Mouse (Mus musculus) ES-Bruce4 (cell line): ENCODE results near the gene Clstn3. TPM values are rescaled to one million over a fixed set of nuclear protein-coding genes. Genes with fewer than 3 reads are reported as not detected.
"Not testable (repeated sequence)": the region's sequence is repeated elsewhere in the genome, so short reads cannot be mapped to it uniquely, and the experiment has no call there.

Experiments
- H3K27ac ChIP-seq: 2 replicates; pipeline ENCODE4 v1.5.1; 2012; ENCODE audit warnings: low read length, inconsistent platforms; ENCODE audit not compliant: insufficient read depth
- H3K27me3 ChIP-seq: 2 replicates; pipeline ENCODE4 v1.6.1; 2012; ENCODE audit warnings: mild to moderate bottlenecking, low read length, inconsistent platforms; ENCODE audit not compliant: control insufficient read depth, poor library complexity, insufficient read depth, severe bottlenecking
- H3K36me3 ChIP-seq: 2 replicates; pipeline ENCODE4 v1.6.1; 2012; ENCODE audit warnings: inconsistent platforms, mild to moderate bottlenecking, low read length, moderate library complexity; ENCODE audit not compliant: control insufficient read depth, poor library complexity, insufficient read depth, severe bottlenecking
- H3K4me1 ChIP-seq: one replicate; pipeline ENCODE4 v1.8.1; 2011; ENCODE audit warnings: low read length; ENCODE audit not compliant: control insufficient read depth, insufficient read depth
- H3K4me3 ChIP-seq: 2 replicates; pipeline ENCODE4 v1.5.1; 2011; ENCODE audit warnings: low read depth, mild to moderate bottlenecking, low read length
- H3K9ac ChIP-seq: 2 replicates; pipeline ENCODE4 v1.6.1; 2012; ENCODE audit warnings: low read depth, mild to moderate bottlenecking, inconsistent platforms; ENCODE audit not compliant: poor library complexity, severe bottlenecking
- H3K9me3 ChIP-seq: replicated peaks from 2 replicates; pipeline ENCODE4 v1.6.1; 2012; ENCODE audit warnings: mild to moderate bottlenecking, low read length, inconsistent platforms; ENCODE audit not compliant: control insufficient read depth, poor library complexity, insufficient read depth, severe bottlenecking
- CTCF ChIP-seq: IDR thresholded peaks from one replicate; pipeline ENCODE4 v1.8.1; 2011; ENCODE audit warnings: low read depth, low read length
- EP300 ChIP-seq: IDR thresholded peaks from 2 replicates; pipeline ENCODE4 v1.6.1; 2011; ENCODE audit warnings: low read depth, low read length; ENCODE audit not compliant: insufficient read depth
- POLR2A ChIP-seq: IDR thresholded peaks from one replicate; pipeline ENCODE4 v1.8.1; 2011; ENCODE audit warnings: low read length; ENCODE audit not compliant: insufficient read depth
- polyA plus RNA-seq: library from polyadenylated mRNA; stranded (reverse); fragments of >200 nt; gene quantifications from 2 replicates; pipeline ENCODE4 v1.2.4, GENCODE M21; 2011; ENCODE audit warnings: low read depth; ENCODE audit not compliant: missing spikeins, insufficient read depth, insufficient read length

Gene Clstn3
- polyA plus RNA-seq, 1 experiment = 17.1 TPM

GRCm38 (mm10) chr6:124399738-124400137, 64.9 kb downstream of the Clstn3 start:
- Histone ChIP-seq H3K36me3 (peaks cover 17% of the 10 kb centered on the region), H3K4me1 (peaks cover 3% of the 10 kb centered on the region), H3K9me3 (no peaks in the 10 kb centered on the region), H3K9ac (no peak overlapping the region), H3K27ac (no peak overlapping the region), H3K27me3 (no peaks in the 10 kb centered on the region), H3K4me3 (no peak overlapping the region)
- TF ChIP-seq EP300 (no peak), POLR2A (no peak), CTCF (no peak)

- H3K9me3 ChIP-seq, H3K27ac ChIP-seq, H3K4me3 ChIP-seq, H3K9ac ChIP-seq, H3K36me3 ChIP-seq, H3K4me1 ChIP-seq, H3K27me3 ChIP-seq: not testable (repeated sequence)
Measured at GRCm38 (mm10) chr6:124394991-124395390, 69.6 kb downstream of the Clstn3 start.

Other genes starting within 250 kb of the Clstn3 start
- gene Vmn2r27, start 232.9 kb downstream of the Clstn3 start, polyA plus RNA-seq = not detected in 2 replicates
- gene Cd163, start 160.1 kb downstream of the Clstn3 start, polyA plus RNA-seq = 0.28 and 0.32 TPM in 2 replicates
- 31.0 and 31.4 TPM in 2 replicates for gene Pex5, start 49.7 kb downstream of the Clstn3 start, polyA plus RNA-seq
- gene C1rl, start 28.3 kb upstream of the Clstn3 start, polyA plus RNA-seq = 0.79 and 1.3 TPM in 2 replicates
- 0.27 TPM in 1 of 2 replicates, not detected in the other for gene C1ra, start 47.6 kb upstream of the Clstn3 start, polyA plus RNA-seq
- 3.4 and 3.9 TPM in 2 replicates for gene C1s1, start 77.6 kb upstream of the Clstn3 start, polyA plus RNA-seq
- not detected in 2 replicates for gene C1rb, start 105.5 kb upstream of the Clstn3 start, polyA plus RNA-seq
- gene C1s2, start 171.3 kb upstream of the Clstn3 start, polyA plus RNA-seq = 0.49 TPM in 1 of 2 replicates, not detected in the other
- 69.3 and 73.8 TPM in 2 replicates for gene Lpcat3, start 198.2 kb upstream of the Clstn3 start, polyA plus RNA-seq
- gene Emg1, start 247.4 kb upstream of the Clstn3 start, polyA plus RNA-seq = 118 TPM in 2 replicates
- gene Phb2, start 247.5 kb upstream of the Clstn3 start, polyA plus RNA-seq = 329 and 331 TPM in 2 replicates